Mouse (Mus musculus) E14TG2a.4 (cell line): ENCODE measurements around the gene Dync1i1.

ENCODE experiments used
- CTCF ChIP-seq: conservative IDR thresholded peaks from 2 replicates; pipeline ENCODE4 v1.5.1; 2014; ENCODE audit warnings: low read length
- POU5F1 ChIP-seq: IDR thresholded peaks from 2 replicates; pipeline ENCODE4 v1.6.1; 2014; ENCODE audit warnings: low read length, borderline replicate concordance

- TF ChIP-seq CTCF: no peak
- no peak for TF ChIP-seq POU5F1
Measured at GRCm38 (mm10) chr6:5949812-5950392, 224.5 kb downstream of the Dync1i1 start.
